Mouse (Mus musculus) heart, adult 2 months (tissue): Measurements from ENCODE around the gene Gm5728. TPM values are rescaled to one million over a fixed set of nuclear protein-coding genes. Genes with fewer than 3 reads are reported as not detected.
"Not testable (repeated sequence)": the region's sequence is repeated elsewhere in the genome, so short reads cannot be mapped to it uniquely, and the experiment has no call there.

Experiments
- DNase-seq, 2 experiments: peaks; one replicate each; pipeline ENCODE4 v3.0.0; 2021
- H3K27ac ChIP-seq: fragments of 200-600 bp; 2 replicates; pipeline ENCODE4 v1.8.1; 2022
- H3K27me3 ChIP-seq: fragments of 200-500 bp; 2 replicates; pipeline ENCODE4 v1.6.1; 2012; ENCODE audit warnings: mild to moderate bottlenecking, low read length, inconsistent platforms, mixed read lengths; ENCODE audit not compliant: control insufficient read depth, insufficient read depth
- H3K36me3 ChIP-seq: fragments of 200-500 bp; 2 replicates; pipeline ENCODE4 v1.6.1; 2012; ENCODE audit warnings: low read length, inconsistent platforms; ENCODE audit not compliant: control insufficient read depth, insufficient read depth
- H3K4me1 ChIP-seq: fragments of 200-500 bp; 2 replicates; pipeline ENCODE4 v1.6.1; 2011; ENCODE audit warnings: low read length; ENCODE audit not compliant: control insufficient read depth, insufficient read depth
- H3K4me3 ChIP-seq: fragments of 200-600 bp; 2 replicates; pipeline ENCODE4 v1.8.1; 2022
- H3K79me2 ChIP-seq: fragments of 200-500 bp; replicated peaks from 2 replicates; pipeline ENCODE4 v1.6.1; 2012; ENCODE audit warnings: mild to moderate bottlenecking, inconsistent platforms, low read length, moderate library complexity, mixed read lengths; ENCODE audit not compliant: control insufficient read depth, insufficient read depth
- H3K9ac ChIP-seq: fragments of 200-500 bp; 2 replicates; pipeline ENCODE4 v1.6.1; 2012; ENCODE audit warnings: low read depth, mild to moderate bottlenecking, control low read depth, inconsistent platforms, low read length, mixed read lengths
- WGBS: fragments of 180-500 bp; shearing (Covaris S2); methylation state at CpG from one replicate; pipeline ENCODE4 v1.1.7; 2018; 5-methylcytosine and 5-hydroxymethylcytosine counted together
- intact Hi-C: fragments of 180-260 bp; cut with DNase I; formaldehyde crosslinking; loops from one replicate; pipeline ENCODE4 v1.15.1; 2025
- long read RNA-seq: library from polyadenylated mRNA; stranded (forward); transcript quantifications from one replicate; pipeline ENCODE4 v2.0.0, GENCODE M21; 2021
- polyA plus RNA-seq: library from polyadenylated mRNA; depleted of rRNA; stranded (reverse); fragments of >200 nt; gene quantifications from 2 replicates; pipeline ENCODE4 v1.2.3, GENCODE M21; 2012; rRNA removed
- total RNA-seq, 2 experiments: library from RNA; stranded (reverse); gene quantifications; 2 replicates each; pipeline ENCODE4 v1.2.3; 2021

The Gm5728 gene
- not detected for total RNA-seq
- not detected in 2 replicates for polyA plus RNA-seq
- long read RNA-seq, result 0 reads

GRCm38 (mm10) chr7:20375310-20375709 lies at the start of gene Gm5728:
TSS of gene Gm5728 (minus strand) at chr7:20375410.
- DNase-seq, H3K4me3 ChIP-seq, H3K4me1 ChIP-seq, H3K9ac ChIP-seq, intact Hi-C loops, H3K27ac ChIP-seq, H3K79me2 ChIP-seq, H3K36me3 ChIP-seq, H3K27me3 ChIP-seq: not testable (repeated sequence)
- WGBS, result no CpG with 5 or more reads among the region's 1 CpGs

GRCm38 (mm10) chr7:20417642-20418041 lies 42.4 kb upstream of the Gm5728 start, which contains the start of gene Vmn1r100:
TSS of gene Vmn1r100 (plus strand) at chr7:20417942.
- H3K4me3 ChIP-seq, H3K36me3 ChIP-seq, intact Hi-C loops, H3K79me2 ChIP-seq, H3K27me3 ChIP-seq, H3K4me1 ChIP-seq, H3K9ac ChIP-seq, H3K27ac ChIP-seq, DNase-seq: not testable (repeated sequence)
- WGBS, result no CpG with 5 or more reads among the region's 3 CpGs

GRCm38 (mm10) chr7:20333965-20334364 lies 41.2 kb downstream of the Gm5728 start, which contains the start of gene Gm4133:
TSS of gene Gm4133 (minus strand) at chr7:20334065.
- H3K27me3 ChIP-seq, H3K27ac ChIP-seq, intact Hi-C loops, H3K4me3 ChIP-seq, H3K79me2 ChIP-seq, H3K9ac ChIP-seq, H3K36me3 ChIP-seq, DNase-seq, H3K4me1 ChIP-seq: not testable (repeated sequence)
- WGBS, result no CpG with 5 or more reads among the region's 2 CpGs

Other genes with a start within 250 kb of the Gm5728 start
- not detected for gene Vmn1r93, start 236.3 kb downstream of the Gm5728 start, total RNA-seq
- not detected in 2 replicates for gene Vmn1r93, start 236.3 kb downstream of the Gm5728 start, polyA plus RNA-seq
- not detected for gene Vmn1r94, start 207.0 kb downstream of the Gm5728 start, total RNA-seq
- not detected in 2 replicates for gene Vmn1r94, start 207.0 kb downstream of the Gm5728 start, polyA plus RNA-seq
- not detected for gene Vmn1r95, start 181.7 kb downstream of the Gm5728 start, total RNA-seq
- not detected in 2 replicates for gene Vmn1r95, start 181.7 kb downstream of the Gm5728 start, polyA plus RNA-seq
- not detected for gene Gm6164, start 169.8 kb downstream of the Gm5728 start, total RNA-seq
- gene Gm6164, start 169.8 kb downstream of the Gm5728 start, polyA plus RNA-seq, result not detected in 2 replicates
- gene Gm4498, start 141.6 kb downstream of the Gm5728 start, total RNA-seq, result not detected
- not detected in 2 replicates for gene Gm4498, start 141.6 kb downstream of the Gm5728 start, polyA plus RNA-seq
- gene Gm5890, start 112.6 kb downstream of the Gm5728 start, total RNA-seq, result not detected
- not detected in 2 replicates for gene Gm5890, start 112.6 kb downstream of the Gm5728 start, polyA plus RNA-seq
- not detected for gene Gm4133, start 41.3 kb downstream of the Gm5728 start, total RNA-seq
- gene Gm4133, start 41.3 kb downstream of the Gm5728 start, polyA plus RNA-seq, result not detected in 2 replicates
- gene Vmn1r100, start 42.5 kb upstream of the Gm5728 start, total RNA-seq, result not detected
- not detected in 2 replicates for gene Vmn1r100, start 42.5 kb upstream of the Gm5728 start, polyA plus RNA-seq
- not detected for gene Vmn1r101, start 67.2 kb upstream of the Gm5728 start, total RNA-seq
- not detected in 2 replicates for gene Vmn1r101, start 67.2 kb upstream of the Gm5728 start, polyA plus RNA-seq
- gene Gm10670, start 99.5 kb upstream of the Gm5728 start, total RNA-seq, result not detected
- gene Gm10670, start 99.5 kb upstream of the Gm5728 start, polyA plus RNA-seq, result not detected in 2 replicates
- not detected for gene Vmn1r103, start 135.1 kb upstream of the Gm5728 start, total RNA-seq
- gene Vmn1r103, start 135.1 kb upstream of the Gm5728 start, polyA plus RNA-seq, result not detected in 2 replicates
- not detected for gene Vmn1r104, start 158.4 kb upstream of the Gm5728 start, total RNA-seq
- not detected in 2 replicates for gene Vmn1r104, start 158.4 kb upstream of the Gm5728 start, polyA plus RNA-seq
- not detected for gene Gm5726, start 170.3 kb upstream of the Gm5728 start, total RNA-seq
- gene Gm5726, start 170.3 kb upstream of the Gm5728 start, polyA plus RNA-seq, result not detected in 2 replicates
- not detected for gene Gm4141, start 200.8 kb upstream of the Gm5728 start, total RNA-seq
- gene Gm4141, start 200.8 kb upstream of the Gm5728 start, polyA plus RNA-seq, result not detected in 2 replicates
- gene Gm4513, start 223.6 kb upstream of the Gm5728 start, total RNA-seq, result not detected
- gene Gm4513, start 223.6 kb upstream of the Gm5728 start, polyA plus RNA-seq, result not detected in 2 replicates